Mouse (Mus musculus) erythroblast, embryonic 14.5 days (primary cell): Measurements from ENCODE around the gene Lhx4.

Source experiments
- GATA1 ChIP-seq: IDR thresholded peaks from 2 replicates; pipeline ENCODE4 v1.6.1; 2012; ENCODE audit warnings: low read length, inconsistent platforms, mixed read lengths
- TAL1 ChIP-seq: IDR thresholded peaks from 3 replicates; pipeline ENCODE4 v1.6.1; 2012; ENCODE audit warnings: low read length, inconsistent platforms, mixed read lengths

- no peak for TF ChIP-seq GATA1
- no peak for TF ChIP-seq TAL1
Measured at GRCm38 (mm10) chr1:155759167-155759566, 7.7 kb upstream of the Lhx4 start.
